Mouse (Mus musculus) splenic B cell, adult 2 months (primary cell): ENCODE measurements around the gene Gm20662.

Experiments used
- DNase-seq: peaks from one replicate; pipeline ENCODE4 v3.0.0-alpha.2; 2011; ENCODE audit warnings: low read depth, low spot score
- H3K27me3 ChIP-seq: 2 replicates; pipeline ENCODE4 v1.6.1; 2012; ENCODE audit warnings: mild to moderate bottlenecking, low read length, moderate library complexity, mixed read lengths; ENCODE audit not compliant: control insufficient read depth, poor library complexity, insufficient read depth, severe bottlenecking
- H3K36me3 ChIP-seq: 2 replicates; pipeline ENCODE4 v1.6.1; 2012; ENCODE audit warnings: mild to moderate bottlenecking, low read length, moderate library complexity, mixed read lengths; ENCODE audit not compliant: control insufficient read depth, poor library complexity, insufficient read depth, severe bottlenecking

The Gm20662 gene

GRCm38 (mm10) chr9:107996049-107996448, at the start of gene Gm20662:
TSS of gene Gm20662 (plus strand) at chr9:107996349.
- H3K36me3 ChIP-seq = no peaks in the 10 kb centered on the region
- DNase-seq = no peak
- no peaks in the 10 kb centered on the region for H3K27me3 ChIP-seq

- no peak for DNase-seq
- no peaks in the 10 kb centered on the region for H3K27me3 ChIP-seq
- H3K36me3 ChIP-seq = no peaks in the 10 kb centered on the region
Observed at GRCm38 (mm10) chr9:107947241-107948194, 48.6 kb upstream of the Gm20662 start.

GRCm38 (mm10) chr9:107949184-107949921, 46.8 kb upstream of the Gm20662 start:
- DNase-seq = peak; percentile 26
- Histone ChIP-seq H3K27me3 (no peaks in the 10 kb centered on the region), H3K36me3 (no peaks in the 10 kb centered on the region)

GRCm38 (mm10) chr9:107949922-107950235, 46.3 kb upstream of the Gm20662 start, which contains the start of gene Traip:
TSS of gene Traip (plus strand) at chr9:107950136.
- no peak for DNase-seq
- Histone ChIP-seq H3K27me3 (no peaks in the 10 kb centered on the region), H3K36me3 (no peaks in the 10 kb centered on the region)

GRCm38 (mm10) chr9:107950460-107951355, 45.4 kb upstream of the Gm20662 start:
- H3K27me3 ChIP-seq = no peaks in the 10 kb centered on the region
- DNase-seq = peak; percentile 81
- 0 out of 2 replicates have a peak, but pooled peaks cover under 1% of the 10 kb centered on the region for H3K36me3 ChIP-seq

- no peaks in the 10 kb centered on the region for H3K27me3 ChIP-seq
- 0 out of 2 replicates have a peak, but pooled peaks cover 2% of the 10 kb centered on the region for H3K36me3 ChIP-seq
- DNase-seq = no peak
Observed at GRCm38 (mm10) chr9:107955613-107956289, 40.4 kb upstream of the Gm20662 start.

- Histone ChIP-seq H3K36me3 (0 out of 2 replicates have a peak, but pooled peaks cover 2% of the 10 kb centered on the region), H3K27me3 (no peaks in the 10 kb centered on the region)
- DNase-seq = no peak
Observed at GRCm38 (mm10) chr9:107957141-107957540, 39.0 kb upstream of the Gm20662 start.

GRCm38 (mm10) chr9:107959896-107960295, 36.3 kb upstream of the Gm20662 start:
- H3K27me3 ChIP-seq = no peaks in the 10 kb centered on the region
- 0 out of 2 replicates have a peak, but pooled peaks cover 2% of the 10 kb centered on the region for H3K36me3 ChIP-seq

GRCm38 (mm10) chr9:107960928-107961327, 35.2 kb upstream of the Gm20662 start:
- DNase-seq = peak; percentile 41
- Histone ChIP-seq H3K27me3 (no peaks in the 10 kb centered on the region), H3K36me3 (no peaks in the 10 kb centered on the region)

More at GRCm38 (mm10) chr9:107959896-107960295, 36.3 kb upstream of the Gm20662 start:
- DNase-seq = no peak

- Histone ChIP-seq H3K27me3 (no peaks in the 10 kb centered on the region), H3K36me3 (no peaks in the 10 kb centered on the region)
- no peak for DNase-seq
Observed at GRCm38 (mm10) chr9:107961351-107961762, 34.8 kb upstream of the Gm20662 start.

- H3K36me3 ChIP-seq = no peaks in the 10 kb centered on the region
- no peaks in the 10 kb centered on the region for H3K27me3 ChIP-seq
- no peak for DNase-seq
Observed at GRCm38 (mm10) chr9:107961881-107962280, 34.3 kb upstream of the Gm20662 start.

- no peak for DNase-seq
- no peaks in the 10 kb centered on the region for H3K27me3 ChIP-seq
- no peaks in the 10 kb centered on the region for H3K36me3 ChIP-seq
Observed at GRCm38 (mm10) chr9:107962916-107963315, 33.2 kb upstream of the Gm20662 start.

GRCm38 (mm10) chr9:107963700-107964099, 32.4 kb upstream of the Gm20662 start:
- H3K36me3 ChIP-seq = no peaks in the 10 kb centered on the region
- DNase-seq = peak; percentile 90
- H3K27me3 ChIP-seq = no peaks in the 10 kb centered on the region

GRCm38 (mm10) chr9:107964681-107965080, 31.5 kb upstream of the Gm20662 start:
- Histone ChIP-seq H3K36me3 (no peaks in the 10 kb centered on the region), H3K27me3 (no peaks in the 10 kb centered on the region)
- DNase-seq = no peak
